Mouse (Mus musculus) thymus, postnatal 25 days (tissue): ENCODE results near the gene Gm45783.
A peak's percentile ranks its signal among the peaks of the same experiment; 100 is the strongest.
"Not testable (repeated sequence)": the region's sequence is repeated elsewhere in the genome, so short reads cannot be mapped to it uniquely, and the experiment has no call there.

Experiments
- DNase-seq: peaks from one replicate; pipeline ENCODE4 v3.0.0; 2022

Gm45783 gene

DNA sequence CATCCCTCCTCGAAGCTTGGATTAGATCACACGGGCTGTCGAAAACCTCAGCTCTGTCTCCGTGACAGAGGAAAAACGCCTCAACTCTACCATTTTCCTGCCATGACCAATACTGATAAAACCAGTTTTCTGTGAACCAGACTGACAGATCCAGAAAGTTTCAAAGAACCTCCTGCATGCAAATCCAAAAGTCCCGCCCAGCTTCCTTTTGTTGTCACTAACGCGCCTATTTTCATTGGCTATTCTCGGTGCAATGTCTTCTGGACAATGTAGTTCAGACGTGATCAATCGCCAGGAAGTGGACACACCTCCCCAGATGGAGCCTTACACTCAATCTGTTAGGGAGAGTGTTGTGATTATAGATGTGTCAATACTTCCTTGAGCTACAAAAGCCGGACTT, at the start of gene Gm45783:
Gene Gm45783, minus strand, starts transcription at position 143 of the 400 bp plus-strand sequence.
- DNase-seq = not testable (repeated sequence)

DNA sequence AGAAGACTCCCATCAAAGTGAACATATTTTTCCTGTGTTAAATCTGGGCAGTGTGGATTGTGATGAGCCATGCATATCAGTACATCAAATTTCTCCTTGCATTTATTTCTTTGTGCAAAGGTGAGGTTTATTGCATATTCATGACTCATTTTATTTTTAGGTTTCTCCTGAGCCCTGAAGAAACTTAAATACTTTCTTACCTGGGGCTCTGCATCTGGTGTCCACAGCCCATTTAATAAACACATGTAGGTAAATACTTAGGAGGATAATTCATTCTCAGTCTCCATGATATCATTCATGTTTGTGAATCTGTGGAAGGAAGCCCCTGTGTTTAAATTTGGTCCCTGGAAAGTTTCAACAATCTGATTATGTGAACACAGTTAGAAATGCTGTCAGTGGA, 25.2 kb upstream of the Gm45783 start, which contains the start of gene Vmn2r31:
Gene Vmn2r31, minus strand, starts transcription at position 101 of the 400 bp plus-strand sequence.
- DNase-seq = not testable (repeated sequence)

DNA sequence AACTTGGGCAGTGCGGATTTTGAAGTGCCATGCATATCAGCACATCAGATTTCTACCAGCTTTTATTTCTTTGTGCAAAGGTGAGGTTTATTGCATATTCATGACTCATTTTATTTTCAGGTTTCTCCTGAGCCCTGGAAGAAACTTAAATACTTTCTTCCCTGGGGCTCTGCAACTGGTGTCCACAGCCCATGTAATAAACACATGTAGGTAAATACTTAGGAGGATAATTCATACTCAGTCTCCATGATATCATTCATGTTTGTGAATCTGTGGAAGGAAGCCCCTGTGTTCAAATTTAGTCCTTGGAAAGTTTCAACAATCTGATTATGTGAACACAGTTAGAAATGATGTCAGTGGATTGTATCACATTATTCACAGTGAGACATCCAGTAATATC, 36.9 kb downstream of the Gm45783 start, which contains the start of gene Vmn2r30:
Gene Vmn2r30, minus strand, starts transcription at position 101 of the 400 bp plus-strand sequence.
- DNase-seq = not testable (repeated sequence)

DNA sequence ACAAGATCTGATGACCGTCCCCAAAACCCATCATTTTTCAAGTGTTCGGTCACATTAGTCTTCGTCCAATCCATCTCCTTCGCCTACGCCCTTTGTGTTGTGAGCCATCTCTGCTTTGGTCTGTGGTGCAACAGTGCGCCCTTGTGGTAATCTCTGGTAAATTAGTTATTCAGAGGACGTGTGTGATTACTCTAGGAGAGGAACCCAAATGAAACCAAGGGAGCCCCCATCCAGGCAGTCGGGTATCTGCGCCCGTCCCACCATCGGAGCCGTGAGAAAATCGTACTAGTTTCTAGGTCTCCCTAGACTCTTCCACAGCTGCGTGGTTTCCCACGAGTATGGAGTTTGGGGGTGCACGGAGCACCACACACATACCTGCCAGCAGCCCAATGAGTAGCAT, 78.8 kb downstream of the Gm45783 start:
- DNase-seq = peak; percentile 56
